16 mouse cellular contexts compared by ENCODE assay signal in genomic region chr3:134243168-134243849, GRCm38 (mm10). TPM values are rescaled to one million over a fixed set of nuclear protein-coding genes. Genes with fewer than 3 reads are reported as not detected.
DNase-seq lines count a peak whose midpoint lies in the region; ATAC-seq lines count a peak whose summit lies in the region.
"Had no signal": no experiment of that assay in that cellular context is flagged by ENCODE, and none has a peak within 500 bp of the region (broad histone marks: within the 10 kb centered on the region; RNA-seq: fewer than 3 reads in every experiment).

No protein-coding gene starts in this region.

- H3K9ac ChIP-seq in forebrain, embryonic 11.5 days (ENCODE audit: low read length) = no peak overlapping the region
- H3K9ac ChIP-seq in forebrain, embryonic 16.5 days (replicated peaks; ENCODE audit: low read depth, low read length) = no peak overlapping the region
- no peak overlapping the region for H3K9ac ChIP-seq in midbrain, embryonic 11.5 days (ENCODE audit: low read length)
- H3K9ac ChIP-seq in neural tube, embryonic 15.5 days (replicated peaks) = 0 out of 2 replicates have a peak overlapping the region, but pooled peaks have one; percentile 5
- H3K9ac ChIP-seq: limb, embryonic 13.5 days had no signal

- no peaks in the 10 kb centered on the region for H3K27me3 ChIP-seq in forebrain, embryonic 11.5 days (ENCODE audit: control insufficient read depth, insufficient read depth, low read length)
- no peaks in the 10 kb centered on the region for H3K27me3 ChIP-seq in forebrain, embryonic 16.5 days (replicated peaks; ENCODE audit: control insufficient read depth, insufficient read depth, low read length)
- H3K27me3 ChIP-seq in hindbrain, embryonic 10.5 days (ENCODE audit: insufficient read depth, poor library complexity, severe bottlenecking) = no peaks in the 10 kb centered on the region
- no peaks in the 10 kb centered on the region for H3K27me3 ChIP-seq in midbrain, embryonic 11.5 days (ENCODE audit: control insufficient read depth, insufficient read depth, low read length)
- H3K27me3 ChIP-seq in neural tube, embryonic 15.5 days (replicated peaks) = no peaks in the 10 kb centered on the region
- H3K27me3 ChIP-seq: limb, embryonic 13.5 days had no signal

- no peaks in the 10 kb centered on the region; the same call in 1 of the 2 replicates for H3K4me1 ChIP-seq in forebrain, embryonic 11.5 days (replicated peaks; ENCODE audit: control insufficient read depth, insufficient read depth, low read length)
- H3K4me1 ChIP-seq in forebrain, embryonic 16.5 days (replicated peaks; ENCODE audit: control insufficient read depth, insufficient read depth, low read length) = peaks cover 20% of the 10 kb centered on the region
- peaks cover 52% of the 10 kb centered on the region for H3K4me1 ChIP-seq in hindbrain, embryonic 10.5 days (replicated peaks)
- peaks cover 23% of the 10 kb centered on the region for H3K4me1 ChIP-seq in midbrain, embryonic 11.5 days (ENCODE audit: control insufficient read depth, insufficient read depth, low read length)
- peaks cover 32% of the 10 kb centered on the region for H3K4me1 ChIP-seq in neural tube, embryonic 15.5 days

- H3K4me2 ChIP-seq in forebrain, embryonic 11.5 days (ENCODE audit: low read depth, low read length, severe bottlenecking) = peak overlapping the region; percentile 1; the same call in 1 of the 2 replicates
- no peak overlapping the region for H3K4me2 ChIP-seq in forebrain, embryonic 16.5 days (ENCODE audit: low read length)
- H3K4me2 ChIP-seq in midbrain, embryonic 11.5 days = peak overlapping the region; percentile 51
- peak overlapping the region; percentile 47 for H3K4me2 ChIP-seq in neural tube, embryonic 15.5 days
- H3K4me2 ChIP-seq: limb, embryonic 13.5 days had no signal

- no peaks in the 10 kb centered on the region for H3K36me3 ChIP-seq in forebrain, embryonic 11.5 days (ENCODE audit: control insufficient read depth, insufficient read depth, low read length)
- H3K36me3 ChIP-seq in forebrain, embryonic 16.5 days (ENCODE audit: control insufficient read depth, insufficient read depth) = no peaks in the 10 kb centered on the region
- peaks cover 14% of the 10 kb centered on the region for H3K36me3 ChIP-seq in hindbrain, embryonic 10.5 days
- peaks cover 3% of the 10 kb centered on the region; the same call in 1 of the 2 replicates for H3K36me3 ChIP-seq in midbrain, embryonic 11.5 days (ENCODE audit: control insufficient read depth, insufficient read depth, low read length)
- H3K36me3 ChIP-seq in neural tube, embryonic 15.5 days = no peaks in the 10 kb centered on the region
- H3K36me3 ChIP-seq: limb, embryonic 13.5 days had no signal

- no peaks in the 10 kb centered on the region for H3K9me3 ChIP-seq in forebrain, embryonic 11.5 days (ENCODE audit: control insufficient read depth, low read length)
- H3K9me3 ChIP-seq in forebrain, embryonic 16.5 days (ENCODE audit: control insufficient read depth, low read length) = no peaks in the 10 kb centered on the region
- H3K9me3 ChIP-seq in hindbrain, embryonic 10.5 days = no peaks in the 10 kb centered on the region
- H3K9me3 ChIP-seq in midbrain, embryonic 11.5 days (ENCODE audit: control insufficient read depth, low read length) = no peaks in the 10 kb centered on the region
- H3K9me3 ChIP-seq in neural tube, embryonic 15.5 days (replicated peaks) = no peaks in the 10 kb centered on the region
- H3K9me3 ChIP-seq: limb, embryonic 13.5 days had no signal

- H3K4me3 ChIP-seq in forebrain, embryonic 11.5 days (ENCODE audit: low read depth, low read length) = no peak overlapping the region
- no peak overlapping the region for H3K4me3 ChIP-seq in forebrain, embryonic 16.5 days (replicated peaks; ENCODE audit: low read length)
- peak overlapping the region; percentile 16; the same call in 1 of the 2 replicates for H3K4me3 ChIP-seq in hindbrain, embryonic 10.5 days
- peak overlapping the region; percentile 9; the same call in 1 of the 2 replicates for H3K4me3 ChIP-seq in midbrain, embryonic 11.5 days (ENCODE audit: low read depth, low read length)
- H3K4me3 ChIP-seq in neural tube, embryonic 15.5 days (replicated peaks) = no peak overlapping the region
- H3K4me3 ChIP-seq: layer of hippocampus, adult 2 months; limb, embryonic 13.5 days had no signal

- ATAC-seq in forebrain, embryonic 11.5 days (replicated peaks; ENCODE audit: low FRiP score) = no peak
- ATAC-seq in forebrain, embryonic 16.5 days = no peak
- ATAC-seq in midbrain, embryonic 11.5 days (ENCODE audit: low FRiP score) = no peak
- no peak for ATAC-seq in neural tube, embryonic 15.5 days (ENCODE audit: low FRiP score)
- ATAC-seq: inflammation-experienced regulatory T-cells, adult 6 months had no signal

- WGBS in forebrain, embryonic 11.5 days = 77% methylated on average over 2 of the region's 2 CpGs
- 85% methylated on average over 2 of the region's 2 CpGs for WGBS in forebrain, embryonic 16.5 days
- 66% methylated on average over 2 of the region's 2 CpGs for WGBS in hindbrain, embryonic 10.5 days
- 78% methylated on average over 2 of the region's 2 CpGs for WGBS in midbrain, embryonic 11.5 days
- WGBS in neural tube, embryonic 15.5 days = 46% methylated on average over 2 of the region's 2 CpGs

- H3K27ac ChIP-seq in forebrain, embryonic 11.5 days (ENCODE audit: low read depth, low read length) = no peak overlapping the region
- no peak overlapping the region for H3K27ac ChIP-seq in forebrain, embryonic 16.5 days (ENCODE audit: low read length)
- no peak overlapping the region for H3K27ac ChIP-seq in hindbrain, embryonic 10.5 days
- no peak overlapping the region for H3K27ac ChIP-seq in midbrain, embryonic 11.5 days (ENCODE audit: low read depth, low read length)
- H3K27ac ChIP-seq in neural tube, embryonic 15.5 days (replicated peaks) = no peak overlapping the region; the same call in 1 of the 2 replicates
- H3K27ac ChIP-seq: layer of hippocampus, adult 2 months; limb, embryonic 13.5 days had no signal

- DNase-seq in forebrain, embryonic 11.5 days (ENCODE audit: low spot score) = no peak
- no peak for DNase-seq in hindbrain, embryonic 10.5 days (ENCODE audit: low spot score)
- DNase-seq in midbrain, embryonic 11.5 days (ENCODE audit: low spot score, missing footprints) = peak; percentile 83
- no peak for DNase-seq in thymus, postnatal 36 days
- DNase-seq in lung, postnatal 10 days = no peak
- DNase-seq in heart, adult 11 months = no peak
- DNase-seq: adrenal gland, adult 8-10 months; cerebellum, postnatal 10 days; lung, adult 18-20 months; right cerebral cortex, postnatal 25 days; thymus, postnatal 4 days had no signal

RNA-seq across cellular contexts. Expression of gene Cxxc4, which starts 7.0 kb away (rescaled TPM):
- 24.8 and 26.4 TPM in 2 replicates for polyA plus RNA-seq in forebrain, embryonic 11.5 days (2014; fragmentation: Nextera tagmentation; extraction: Ambion mirVana)
- polyA plus RNA-seq in forebrain, embryonic 16.5 days (2015; fragmentation: Nextera tagmentation; extraction: Ambion mirVana) = 12.3 and 15.3 TPM in 2 replicates
- polyA plus RNA-seq in hindbrain, embryonic 10.5 days (2016; fragmentation: Nextera tagmentation; extraction: Ambion mirVana) = 12.6 and 20.5 TPM in 2 replicates
- 35.6 and 37.3 TPM in 2 replicates for polyA plus RNA-seq in midbrain, embryonic 11.5 days (2014; fragmentation: Nextera tagmentation; extraction: Ambion mirVana)
- polyA plus RNA-seq in neural tube, embryonic 15.5 days (2015; fragmentation: Nextera tagmentation; extraction: Ambion mirVana) = 24.1 and 26.5 TPM in 2 replicates
- polyA plus RNA-seq: inflammation-experienced regulatory T-cells, adult 6 months had no signal

Comparison
In these comparisons a context has a peak if more than half of its experiments do, and no peak if none do; other contexts are left out.
1. H3K4me3 ChIP-seq: peak in hindbrain, embryonic 10.5 days (single experiment) and midbrain, embryonic 11.5 days (single experiment); none in forebrain, embryonic 11.5 days (single experiment), forebrain, embryonic 16.5 days (single experiment) and neural tube, embryonic 15.5 days (single experiment).